Mouse (Mus musculus) heart, postnatal 0 days (tissue): ENCODE measurements around the gene Trim10.
"Not testable (repeated sequence)": the region's sequence is repeated elsewhere in the genome, so short reads cannot be mapped to it uniquely, and the experiment has no call there.

Experiments used
- CTCF ChIP-seq: IDR thresholded peaks from 2 replicates; pipeline ENCODE4 v1.5.1; 2016; ENCODE audit warnings: antibody characterized with exemption, control low read depth, low read depth
- EP300 ChIP-seq: IDR thresholded peaks from 2 replicates; pipeline ENCODE4 v1.6.1; 2016; ENCODE audit warnings: antibody characterized with exemption, low read depth

DNA sequence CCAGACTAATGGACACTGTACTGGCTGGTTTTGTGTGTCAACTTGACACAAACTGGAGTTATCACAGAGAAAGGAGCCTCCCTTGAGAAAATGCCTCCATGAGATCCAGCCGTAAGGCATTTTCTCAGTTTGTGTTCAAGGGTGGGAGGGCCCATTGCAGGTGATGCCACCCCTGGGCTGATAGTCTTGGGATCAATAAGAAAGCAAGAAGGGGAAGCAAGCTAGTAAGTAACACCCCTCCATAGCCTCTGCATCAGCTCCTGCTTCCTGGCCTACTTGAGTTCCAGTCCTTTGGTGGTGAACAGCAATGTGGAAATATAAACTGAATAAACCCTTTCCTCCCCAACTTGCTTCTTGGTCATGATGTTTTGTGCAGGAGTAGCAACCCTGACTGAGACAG is 22.1 kb downstream of the Trim10 start:
- TF ChIP-seq CTCF, EP300: not testable (repeated sequence)
